Mouse (Mus musculus) hindbrain, embryonic 14.5 days (tissue): Measurements from ENCODE around the gene Pigl. TPM values are rescaled to one million over a fixed set of nuclear protein-coding genes. Genes with fewer than 3 reads are reported as not detected.

ENCODE experiments used
- ATAC-seq: fragments of 200-750 bp; cut with Nextera tagmentation; 2 replicates; pipeline ENCODE4 v1.8.0; 2017; ENCODE audit warnings: moderate number of reproducible peaks, mild to moderate bottlenecking, moderate TSS enrichment, moderate library complexity; ENCODE audit not compliant: low FRiP score
- DNase-seq: peaks from one replicate; pipeline ENCODE4 v3.0.0-alpha.2; 2015; ENCODE audit warnings: low spot score
- H3K27ac ChIP-seq: fragments of 300-500 bp; sonication (generic); 2 replicates; pipeline ENCODE4 v1.5.1; 2014; ENCODE audit warnings: mild to moderate bottlenecking, moderate library complexity
- H3K27me3 ChIP-seq: fragments of 300-500 bp; sonication (generic); 2 replicates; pipeline ENCODE4 v1.6.1; 2014; ENCODE audit warnings: mild to moderate bottlenecking, low read length, mixed read lengths; ENCODE audit not compliant: control insufficient read depth, insufficient read depth
- H3K36me3 ChIP-seq: fragments of 300-500 bp; sonication (generic); replicated peaks from 2 replicates; pipeline ENCODE4 v1.6.1; 2014; ENCODE audit not compliant: control insufficient read depth, insufficient read depth
- H3K4me1 ChIP-seq: fragments of 300-500 bp; sonication (generic); replicated peaks from 2 replicates; pipeline ENCODE4 v1.6.1; 2014; ENCODE audit warnings: antibody characterized with exemption, low read length, mixed read lengths; ENCODE audit not compliant: control insufficient read depth, insufficient read depth
- H3K4me2 ChIP-seq: fragments of 300-500 bp; sonication (generic); replicated peaks from 2 replicates; pipeline ENCODE4 v1.6.1; 2014; ENCODE audit warnings: mild to moderate bottlenecking, moderate library complexity
- H3K4me3 ChIP-seq: fragments of 300-500 bp; sonication (generic); replicated peaks from 2 replicates; pipeline ENCODE4 v1.5.1; 2014; ENCODE audit warnings: mild to moderate bottlenecking, low read length
- H3K9ac ChIP-seq: fragments of 300-500 bp; sonication (generic); 2 replicates; pipeline ENCODE4 v1.6.1; 2014
- H3K9me3 ChIP-seq: fragments of 300-500 bp; sonication (generic); 2 replicates; pipeline ENCODE4 v1.6.1; 2016; ENCODE audit warnings: low read length; ENCODE audit not compliant: control insufficient read depth
- WGBS: fragments of 180-500 bp; shearing (Covaris S2); extraction: QIAGEN DNeasy Blood & Tissue Kit; methylation state at CpG from one replicate; pipeline ENCODE4 v1.1.7; 2014; 5-methylcytosine and 5-hydroxymethylcytosine counted together
- polyA plus RNA-seq: library from polyadenylated mRNA; unstranded; fragments of >200 nt; fragmentation: Nextera tagmentation; extraction: Ambion mirVana; gene quantifications from 2 replicates; pipeline ENCODE4 v1.2.1, GENCODE M21; 2014

Pigl gene
- polyA plus RNA-seq, 1 experiment from 2014 or later = 10.4 TPM

DNA sequence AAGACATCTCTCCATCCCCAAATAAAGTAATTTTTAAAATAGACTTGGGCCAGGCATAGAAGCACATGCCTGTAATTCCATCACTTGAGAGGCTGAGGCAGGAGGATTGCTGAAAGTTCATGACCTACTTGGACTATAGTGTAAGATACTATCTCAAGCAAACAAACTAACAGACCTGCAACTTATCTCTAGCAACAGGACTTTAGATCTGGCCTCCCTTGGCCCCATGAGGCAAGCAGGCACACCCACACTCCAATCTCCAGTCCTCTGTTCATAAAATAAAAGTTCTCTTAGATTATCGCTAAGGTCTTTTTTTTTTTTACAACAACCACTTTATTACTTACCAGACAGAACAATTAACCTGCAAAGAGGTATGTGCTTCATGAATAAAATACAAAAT is 28.7 kb downstream of the Pigl start:
- Histone ChIP-seq H3K27ac (no peak overlapping the region), H3K9ac (no peak overlapping the region), H3K4me1 (no peaks in the 10 kb centered on the region), H3K4me3 (no peak overlapping the region), H3K27me3 (no peaks in the 10 kb centered on the region), H3K4me2 (no peak overlapping the region), H3K36me3 (no peaks in the 10 kb centered on the region), H3K9me3 (no peaks in the 10 kb centered on the region)
- DNase-seq (no peak), ATAC-seq (no peak)
- WGBS = 93% methylated on average over 1 of the region's 1 CpGs

- H3K27me3 ChIP-seq = no peaks in the 10 kb centered on the region
- ATAC-seq = no peak
- no peaks in the 10 kb centered on the region for H3K36me3 ChIP-seq
- H3K4me3 ChIP-seq = no peak overlapping the region
- no peak overlapping the region for H3K27ac ChIP-seq
- H3K9ac ChIP-seq = no peak overlapping the region
- H3K4me1 ChIP-seq = no peaks in the 10 kb centered on the region
- H3K4me2 ChIP-seq = no peak overlapping the region
- WGBS = 95% methylated on average over 10 of the region's 10 CpGs
- no peaks in the 10 kb centered on the region for H3K9me3 ChIP-seq
- DNase-seq = no peak
These were observed 29.5 kb downstream of the Pigl start for GRCm38 (mm10) chr11:62487540-62488350.

DNA sequence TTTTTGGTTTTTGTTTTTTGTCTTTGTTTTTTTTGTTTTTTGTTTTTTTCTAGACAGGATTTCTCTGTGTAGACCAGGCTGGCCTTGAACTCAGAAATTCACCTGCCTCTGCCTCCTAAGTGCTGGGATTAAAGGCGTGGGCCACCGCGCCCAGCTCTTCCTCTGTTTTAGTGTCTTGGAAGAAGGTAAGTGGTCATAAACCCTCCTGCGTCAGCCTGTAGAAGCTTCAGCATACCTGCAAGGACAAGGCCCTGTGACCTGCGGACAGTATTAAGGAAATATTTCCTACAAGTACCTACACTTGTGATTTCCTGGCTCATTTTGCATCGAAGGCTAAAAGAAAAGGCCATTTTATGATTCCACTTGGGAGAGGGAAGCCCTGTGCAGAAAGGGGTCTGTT is 35.4 kb downstream of the Pigl start:
- Histone ChIP-seq H3K9ac (no peak overlapping the region), H3K27me3 (no peaks in the 10 kb centered on the region), H3K36me3 (no peaks in the 10 kb centered on the region), H3K4me2 (no peak overlapping the region), H3K4me1 (0 out of 2 replicates have a peak, but pooled peaks cover 2% of the 10 kb centered on the region), H3K27ac (no peak overlapping the region), H3K9me3 (no peaks in the 10 kb centered on the region), H3K4me3 (no peak overlapping the region)
- 95% methylated on average over 6 of the region's 6 CpGs for WGBS
- ATAC-seq (no peak), DNase-seq (no peak)

GRCm38 (mm10) chr11:62494754-62495275 is 36.6 kb downstream of the Pigl start:
- Histone ChIP-seq H3K4me2 (no peak overlapping the region), H3K27me3 (no peaks in the 10 kb centered on the region), H3K36me3 (no peaks in the 10 kb centered on the region), H3K9me3 (no peaks in the 10 kb centered on the region), H3K4me3 (no peak overlapping the region), H3K27ac (no peak overlapping the region), H3K4me1 (0 out of 2 replicates have a peak, but pooled peaks cover 2% of the 10 kb centered on the region), H3K9ac (no peak overlapping the region)
- ATAC-seq (no peak), DNase-seq (no peak)
- 3% methylated on average over 6 of the region's 6 CpGs for WGBS

DNA sequence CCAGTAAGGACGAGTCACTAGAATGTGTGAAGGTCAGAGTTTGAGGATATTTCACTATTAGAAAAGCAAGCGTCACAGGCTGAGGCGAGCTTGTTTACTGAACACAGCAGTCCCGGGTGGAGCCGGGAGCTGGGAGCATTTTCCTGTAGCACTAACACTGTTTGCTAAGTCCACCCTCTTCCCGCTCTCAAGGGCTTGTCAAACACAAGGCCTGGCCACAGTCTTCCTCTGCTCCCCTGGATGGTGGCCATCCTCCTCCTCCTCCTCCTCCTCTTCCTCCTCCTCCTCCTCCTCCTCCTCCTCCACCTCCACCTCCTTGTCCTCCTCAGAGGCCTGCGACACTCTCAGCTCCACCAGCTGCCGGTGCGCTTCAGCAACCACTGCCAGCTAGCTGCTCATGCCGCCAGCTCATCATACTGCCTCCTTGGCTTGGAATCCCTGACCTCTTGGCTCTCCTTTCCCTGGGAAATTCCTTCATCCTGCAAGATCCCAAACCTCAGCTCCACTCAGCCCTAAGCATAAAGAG is 37.1 kb downstream of the Pigl start:
- Histone ChIP-seq H3K4me1 (0 out of 2 replicates have a peak, but pooled peaks cover 2% of the 10 kb centered on the region), H3K4me3 (no peak overlapping the region), H3K9me3 (no peaks in the 10 kb centered on the region), H3K27me3 (no peaks in the 10 kb centered on the region), H3K9ac (no peak overlapping the region), H3K4me2 (no peak overlapping the region), H3K36me3 (no peaks in the 10 kb centered on the region), H3K27ac (no peak overlapping the region)
- DNase-seq (no peak), ATAC-seq (no peak)
- 27% methylated on average over 10 of the region's 10 CpGs for WGBS

DNA sequence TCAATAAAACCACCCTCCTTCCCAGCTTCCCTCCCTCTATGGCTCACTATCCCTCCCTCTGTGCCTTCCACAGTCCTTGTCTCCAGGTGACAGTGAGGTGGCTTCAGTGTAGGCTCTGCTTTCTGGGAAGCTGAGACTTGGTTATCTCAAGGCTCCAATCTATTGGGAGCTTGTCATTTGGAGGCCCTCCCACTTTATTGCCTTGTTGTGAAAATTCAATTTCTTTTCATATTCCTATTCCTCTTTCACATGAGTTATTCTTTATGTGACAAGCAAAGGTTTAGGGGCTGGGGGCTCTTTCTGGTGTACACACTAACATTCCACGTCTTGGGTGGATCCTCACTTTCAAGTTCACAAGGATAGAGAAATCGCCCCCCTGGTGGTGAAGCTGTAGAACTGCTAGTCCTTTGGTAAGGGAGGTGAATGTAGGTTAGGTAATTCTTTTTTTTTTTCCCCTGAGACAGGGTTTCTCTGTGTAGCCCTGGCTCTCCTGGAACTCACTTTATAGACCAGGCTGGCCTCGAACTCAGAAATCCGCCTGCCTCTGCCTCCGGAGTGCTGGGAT is 38.0 kb downstream of the Pigl start:
- no peak for DNase-seq
- 0 out of 2 replicates have a peak, but pooled peaks cover 2% of the 10 kb centered on the region for H3K4me1 ChIP-seq
- 58% methylated on average over 5 of the region's 5 CpGs for WGBS
- no peak overlapping the region for H3K27ac ChIP-seq
- H3K4me3 ChIP-seq = no peak overlapping the region
- no peaks in the 10 kb centered on the region for H3K36me3 ChIP-seq
- H3K9ac ChIP-seq = no peak overlapping the region
- no peaks in the 10 kb centered on the region for H3K9me3 ChIP-seq
- no peak overlapping the region for H3K4me2 ChIP-seq
- ATAC-seq = no peak
- no peaks in the 10 kb centered on the region for H3K27me3 ChIP-seq

GRCm38 (mm10) chr11:62497181-62497580 is 38.9 kb downstream of the Pigl start:
- no peak overlapping the region for H3K27ac ChIP-seq
- no peak overlapping the region for H3K9ac ChIP-seq
- H3K36me3 ChIP-seq = no peaks in the 10 kb centered on the region

DNA sequence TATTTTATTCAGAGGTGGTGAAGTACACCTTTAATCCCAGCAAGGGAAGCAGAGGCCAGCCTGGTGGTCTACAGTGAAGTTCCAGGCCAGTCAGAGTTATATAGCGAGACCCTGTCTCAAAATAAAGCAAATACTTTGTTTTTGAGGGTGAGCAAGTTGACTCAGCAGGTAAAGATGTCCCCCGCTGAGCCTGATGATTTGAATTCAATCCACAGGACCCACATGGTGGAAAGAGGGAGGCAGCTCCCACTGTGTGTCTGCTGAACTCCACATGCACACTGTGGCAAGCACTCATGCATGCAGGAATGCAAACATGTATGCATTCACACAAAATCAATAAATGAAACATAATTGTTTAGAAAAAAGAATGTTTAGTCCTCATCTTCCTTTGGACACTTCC is 40.5 kb downstream of the Pigl start:
- no peak overlapping the region for H3K4me3 ChIP-seq
- DNase-seq (no peak), ATAC-seq (no peak)
- WGBS = 89% methylated on average over 2 of the region's 2 CpGs
- no peaks in the 10 kb centered on the region for H3K9me3 ChIP-seq
- H3K36me3 ChIP-seq = no peaks in the 10 kb centered on the region
- H3K9ac ChIP-seq = no peak overlapping the region
- H3K27me3 ChIP-seq = no peaks in the 10 kb centered on the region
- H3K27ac ChIP-seq = no peak overlapping the region
- H3K4me1 ChIP-seq = 0 out of 2 replicates have a peak, but pooled peaks cover 2% of the 10 kb centered on the region
- H3K4me2 ChIP-seq = no peak overlapping the region

More at GRCm38 (mm10) chr11:62497181-62497580, 38.9 kb downstream of the Pigl start:
- Histone ChIP-seq H3K4me3 (no peak overlapping the region), H3K27me3 (no peaks in the 10 kb centered on the region), H3K4me2 (no peak overlapping the region), H3K9me3 (no peaks in the 10 kb centered on the region), H3K4me1 (0 out of 2 replicates have a peak, but pooled peaks cover 2% of the 10 kb centered on the region)
- ATAC-seq (no peak), DNase-seq (no peak)
- WGBS = 46% methylated on average over 3 of the region's 3 CpGs

DNA sequence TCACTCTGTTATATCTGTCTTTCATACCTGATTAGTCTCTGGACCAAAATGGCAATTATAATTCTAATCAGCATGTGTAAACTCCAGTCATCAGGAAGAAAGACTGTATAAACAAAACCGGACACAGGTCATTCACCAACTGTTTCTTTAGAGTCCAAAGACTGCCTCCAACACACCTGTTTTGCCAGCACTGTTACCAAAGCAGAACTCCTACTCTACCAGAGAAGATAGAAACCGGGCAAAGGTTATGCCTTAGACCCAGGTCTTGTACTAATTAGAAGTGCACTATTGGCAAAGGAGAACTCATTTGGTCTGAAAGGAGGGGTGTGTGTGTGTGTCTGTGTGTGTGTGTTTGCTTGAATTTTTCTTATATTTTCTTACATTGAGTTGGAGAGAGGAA is 42.3 kb downstream of the Pigl start:
- ATAC-seq = no peak
- WGBS = 93% methylated on average over 2 of the region's 2 CpGs

More for the DNA sequence above, 42.3 kb downstream of the Pigl start:
- no peak overlapping the region for H3K4me3 ChIP-seq
- no peaks in the 10 kb centered on the region for H3K27me3 ChIP-seq
- no peak overlapping the region for H3K4me2 ChIP-seq
- DNase-seq = no peak
- H3K9me3 ChIP-seq = no peaks in the 10 kb centered on the region
- no peaks in the 10 kb centered on the region for H3K36me3 ChIP-seq
- H3K9ac ChIP-seq = no peak overlapping the region
- no peak overlapping the region for H3K27ac ChIP-seq
- 0 out of 2 replicates have a peak, but pooled peaks cover 1% of the 10 kb centered on the region for H3K4me1 ChIP-seq
